Mouse (Mus musculus) heart, embryonic 11.5 days (tissue): ENCODE measurements at regions not wholly inside any gene's neighbourhood (a gene's known extent, or its start where the extent isn't known, plus 50 kb on each side); places are given as distances from the start of the nearest gene placed in this dataset.
"Not testable (repeated sequence)": the region's sequence is repeated elsewhere in the genome, so short reads cannot be mapped to it uniquely, and the experiment has no call there.

ENCODE experiments used
- ATAC-seq: fragments of 200-750 bp; cut with Nextera tagmentation; replicated peaks from 2 replicates; pipeline ENCODE4 v1.8.0; 2017; ENCODE audit warnings: moderate library complexity; ENCODE audit not compliant: insufficient number of reproducible peaks, low FRiP score, low TSS enrichment
- H3K27ac ChIP-seq: fragments of 300-500 bp; sonication (generic); 2 replicates; pipeline ENCODE4 v1.5.1; 2014; ENCODE audit warnings: mild to moderate bottlenecking, low read depth, low read length
- H3K27me3 ChIP-seq: fragments of 300-500 bp; sonication (generic); 2 replicates; pipeline ENCODE4 v1.6.1; 2014; ENCODE audit warnings: mild to moderate bottlenecking, low read length, mixed read lengths; ENCODE audit not compliant: control insufficient read depth, insufficient read depth
- H3K36me3 ChIP-seq: fragments of 300-500 bp; sonication (generic); 2 replicates; pipeline ENCODE4 v1.6.1; 2014; ENCODE audit warnings: mild to moderate bottlenecking, low read length, moderate library complexity, mixed read lengths; ENCODE audit not compliant: control insufficient read depth, insufficient read depth
- H3K4me1 ChIP-seq: fragments of 300-500 bp; sonication (generic); 2 replicates; pipeline ENCODE4 v1.6.1; 2014; ENCODE audit warnings: low read length; ENCODE audit not compliant: control insufficient read depth, insufficient read depth
- H3K4me2 ChIP-seq: fragments of 300-500 bp; sonication (generic); 2 replicates; pipeline ENCODE4 v1.6.1; 2014; ENCODE audit warnings: mild to moderate bottlenecking, moderate library complexity
- H3K4me3 ChIP-seq: fragments of 300-500 bp; sonication (generic); 2 replicates; pipeline ENCODE4 v1.5.1; 2014; ENCODE audit warnings: low read depth, low read length
- H3K9ac ChIP-seq: fragments of 300-500 bp; sonication (generic); 2 replicates; pipeline ENCODE4 v1.6.1; 2014; ENCODE audit warnings: mild to moderate bottlenecking, low read depth, low read length, moderate library complexity
- H3K9me3 ChIP-seq: fragments of 300-500 bp; sonication (generic); replicated peaks from 2 replicates; pipeline ENCODE4 v1.6.1; 2016; ENCODE audit warnings: low read length; ENCODE audit not compliant: control insufficient read depth
- WGBS: fragments of 180-500 bp; shearing (Covaris S2); extraction: QIAGEN DNeasy Blood & Tissue Kit; methylation state at CpG from one replicate; pipeline ENCODE4 v1.1.7; 2014; ENCODE audit not compliant: insufficient replicate concordance; 5-methylcytosine and 5-hydroxymethylcytosine counted together

GRCm38 (mm10) chr12:32122915-32123314 lies 61.8 kb upstream of the Prkar2b start:
- Histone ChIP-seq H3K9ac (peak overlapping the region; percentile 59; the same call in 1 of the 2 replicates), H3K36me3 (no peaks in the 10 kb centered on the region), H3K27me3 (no peaks in the 10 kb centered on the region), H3K4me3 (peak overlapping the region; percentile 25; the same call in 1 of the 2 replicates), H3K9me3 (no peaks in the 10 kb centered on the region), H3K4me2 (peak overlapping the region; percentile 45), H3K4me1 (peaks cover 16% of the 10 kb centered on the region), H3K27ac (peak overlapping the region; percentile 91)
- peak; percentile 81 for ATAC-seq
- WGBS, result 7% methylated on average over 2 of the region's 2 CpGs

- H3K36me3 ChIP-seq, H3K27me3 ChIP-seq, H3K9me3 ChIP-seq, H3K4me3 ChIP-seq, H3K4me2 ChIP-seq, H3K27ac ChIP-seq, ATAC-seq, H3K9ac ChIP-seq: not testable (repeated sequence)
- peaks cover 11% of the 10 kb centered on the region for H3K4me1 ChIP-seq
- 88% methylated on average over 1 of the region's 1 CpGs for WGBS
These were observed 60.9 kb upstream of the Prkar2b start for GRCm38 (mm10) chr12:32122007-32122406.

GRCm38 (mm10) chr12:32112691-32113090 lies 51.6 kb upstream of the Prkar2b start:
- H3K27ac ChIP-seq, result no peak overlapping the region
- no peak overlapping the region for H3K9ac ChIP-seq
- H3K36me3 ChIP-seq, result no peaks in the 10 kb centered on the region
- ATAC-seq, result no peak
- peaks cover 12% of the 10 kb centered on the region for H3K4me1 ChIP-seq
- H3K4me3 ChIP-seq, result no peak overlapping the region
- no peaks in the 10 kb centered on the region for H3K27me3 ChIP-seq
- H3K9me3 ChIP-seq, result no peaks in the 10 kb centered on the region
- no peak overlapping the region for H3K4me2 ChIP-seq
- 54% methylated on average over 5 of the region's 5 CpGs for WGBS

- Histone ChIP-seq H3K9ac (peak overlapping the region; percentile 60), H3K4me1 (peaks cover 12% of the 10 kb centered on the region), H3K9me3 (no peaks in the 10 kb centered on the region), H3K27ac (peak overlapping the region; percentile 83), H3K36me3 (no peaks in the 10 kb centered on the region), H3K4me3 (no peak overlapping the region), H3K4me2 (peak overlapping the region; percentile 50), H3K27me3 (no peaks in the 10 kb centered on the region)
- WGBS, result 42% methylated on average over 7 of the region's 7 CpGs
- no peak for ATAC-seq
These were observed 50.5 kb upstream of the Prkar2b start for GRCm38 (mm10) chr12:32111508-32112119.

GRCm38 (mm10) chr12:32110903-32111302 lies 49.8 kb upstream of the Prkar2b start:
- H3K27ac ChIP-seq, result peak overlapping the region; percentile 83; the same call in 1 of the 2 replicates
- peaks cover 12% of the 10 kb centered on the region for H3K4me1 ChIP-seq
- H3K4me2 ChIP-seq, result no peak overlapping the region
- WGBS, result 26% methylated on average over 5 of the region's 5 CpGs
- no peaks in the 10 kb centered on the region for H3K9me3 ChIP-seq
- no peaks in the 10 kb centered on the region for H3K27me3 ChIP-seq
- H3K9ac ChIP-seq, result no peak overlapping the region
- no peak overlapping the region; the same call in 1 of the 2 replicates for H3K4me3 ChIP-seq
- H3K36me3 ChIP-seq, result no peaks in the 10 kb centered on the region
- ATAC-seq, result peak; percentile 81
